Mouse (Mus musculus) ovary, postnatal 10 days (tissue): ENCODE data around the gene Casp3.
A peak's percentile ranks its signal among the peaks of the same experiment; 100 is the strongest.

Experiments
- DNase-seq: peaks from one replicate; pipeline ENCODE4 v3.0.0; 2022; ENCODE audit warnings: low spot score

Gene Casp3

GRCm38 (mm10) chr8:46606930-46607329 lies 10.2 kb upstream of the Casp3 start:
- DNase-seq: no peak

GRCm38 (mm10) chr8:46611557-46611956 lies 5.5 kb upstream of the Casp3 start:
- DNase-seq: no peak

- DNase-seq: no peak
Observed at GRCm38 (mm10) chr8:46612913-46613312, 4.2 kb upstream of the Casp3 start.

GRCm38 (mm10) chr8:46613377-46613776 lies 3.7 kb upstream of the Casp3 start:
- DNase-seq: no peak

GRCm38 (mm10) chr8:46615936-46616335 lies 1.2 kb upstream of the Casp3 start:
- DNase-seq: no peak

DNA sequence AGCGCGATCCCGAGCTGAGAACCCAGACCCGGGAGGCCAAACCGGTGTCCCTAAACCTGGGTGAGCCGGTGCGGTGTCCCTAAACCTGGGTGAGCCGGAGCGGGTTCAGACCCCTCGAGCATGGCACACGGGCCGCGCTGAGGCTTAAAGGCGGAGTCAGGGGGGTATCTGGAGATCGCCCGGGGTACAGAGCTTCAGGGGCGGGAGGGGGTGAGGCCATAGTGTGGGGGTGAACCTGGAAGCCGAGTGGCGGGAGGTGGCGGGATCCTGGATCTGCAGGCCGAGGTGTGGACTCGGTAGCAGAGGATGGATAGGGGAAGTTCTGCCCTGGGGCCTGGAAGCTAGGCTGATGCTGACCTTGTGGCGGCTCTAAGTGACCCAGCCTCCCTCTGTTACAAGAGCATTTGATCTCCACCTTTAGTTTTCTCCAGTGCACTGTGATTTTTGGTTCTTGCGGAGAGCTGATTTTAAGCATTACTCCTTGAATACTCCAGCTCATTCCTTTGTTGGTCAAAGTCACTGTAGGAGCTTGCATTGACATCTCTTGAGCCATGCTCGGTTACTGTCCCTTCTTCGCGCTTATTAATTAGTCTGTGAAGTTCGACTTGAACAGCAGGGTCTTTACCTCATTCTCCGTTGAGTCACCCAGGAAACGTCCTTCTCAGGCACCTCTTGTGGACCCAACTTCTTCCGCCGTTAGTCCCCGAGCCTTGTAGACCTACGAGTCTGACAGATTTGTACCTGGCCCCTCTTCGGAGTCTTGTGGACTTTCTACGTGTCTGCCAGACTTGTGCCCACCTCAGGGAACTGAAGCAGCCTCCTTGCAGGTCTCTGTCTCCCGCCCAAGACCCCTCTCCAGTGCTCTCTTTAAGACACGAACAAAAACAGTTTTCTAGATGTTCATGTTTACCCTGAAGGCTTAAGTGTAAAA lies 864 bp downstream of the Casp3 start:
- no peak for DNase-seq

DNA sequence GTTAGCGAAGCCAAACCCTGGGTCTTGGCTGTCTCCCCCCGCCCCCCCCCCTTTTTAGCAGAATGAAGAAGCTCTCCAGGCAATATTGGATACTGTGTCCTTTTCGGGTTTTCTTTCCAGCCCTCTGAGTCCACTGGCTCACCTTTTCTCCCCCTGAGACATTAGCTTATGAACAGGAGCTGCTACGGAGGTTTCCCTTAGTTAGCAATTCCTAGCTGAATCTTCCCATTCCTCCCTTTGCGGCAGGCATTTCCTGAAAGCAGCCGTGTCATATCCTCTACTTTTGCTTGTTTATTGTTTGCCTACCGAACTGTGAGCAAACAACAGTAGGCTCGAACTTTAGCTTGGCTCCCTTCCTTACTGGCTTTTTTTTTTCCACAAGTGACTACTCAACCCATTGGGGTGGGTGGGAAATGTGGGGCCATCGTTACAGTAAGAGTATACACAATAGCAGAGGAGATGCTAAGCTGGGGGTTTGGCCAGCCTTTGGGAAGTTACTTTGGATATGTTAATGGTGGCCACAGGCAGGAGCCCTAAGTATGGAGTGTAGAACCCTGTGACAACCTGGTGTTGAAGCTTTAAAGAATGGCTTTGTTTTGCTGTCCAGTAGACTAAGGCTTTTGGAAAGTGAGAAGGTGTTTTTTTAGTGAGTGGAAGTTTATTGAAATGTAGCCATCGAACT lies 1.7 kb downstream of the Casp3 start:
- DNase-seq: no peak

DNA sequence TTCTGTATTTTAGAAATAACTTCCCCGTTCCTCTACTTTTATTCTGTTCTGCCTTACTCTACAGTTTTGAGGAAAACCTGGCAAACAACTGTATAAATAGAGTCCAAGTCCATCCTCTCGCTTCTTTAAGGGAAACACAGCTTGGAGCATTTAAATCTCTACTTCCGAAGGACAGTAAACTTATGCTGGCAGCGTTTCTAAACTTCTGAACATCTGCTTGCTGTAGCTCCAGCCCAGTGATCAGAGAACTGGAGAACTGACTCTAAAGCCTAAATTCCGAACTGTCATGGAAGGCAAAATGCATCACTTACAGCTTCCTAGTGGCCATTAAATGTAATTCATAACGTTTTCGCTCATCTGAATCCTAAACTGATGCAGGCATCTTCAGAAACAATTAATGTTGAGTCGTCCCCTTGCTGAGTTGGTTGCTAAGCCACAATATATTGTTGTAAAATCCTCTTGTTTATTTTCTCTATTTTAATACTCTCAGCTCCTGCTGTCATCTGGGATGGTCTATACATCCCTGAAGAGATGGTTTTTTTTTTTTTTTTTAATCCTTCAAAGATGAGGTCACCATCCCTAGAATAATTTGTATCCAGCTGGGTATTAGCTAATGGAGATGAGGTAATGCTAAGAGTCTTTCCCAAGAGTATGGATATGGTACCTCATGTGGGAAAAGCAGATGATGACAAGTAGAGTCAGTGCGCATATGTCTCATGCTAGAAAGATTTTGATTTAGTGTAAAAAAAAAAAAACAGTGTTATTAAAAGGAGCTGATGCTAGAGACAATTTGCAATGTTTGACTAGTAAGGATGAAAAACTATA lies 5.6 kb downstream of the Casp3 start:
- no peak for DNase-seq

DNA sequence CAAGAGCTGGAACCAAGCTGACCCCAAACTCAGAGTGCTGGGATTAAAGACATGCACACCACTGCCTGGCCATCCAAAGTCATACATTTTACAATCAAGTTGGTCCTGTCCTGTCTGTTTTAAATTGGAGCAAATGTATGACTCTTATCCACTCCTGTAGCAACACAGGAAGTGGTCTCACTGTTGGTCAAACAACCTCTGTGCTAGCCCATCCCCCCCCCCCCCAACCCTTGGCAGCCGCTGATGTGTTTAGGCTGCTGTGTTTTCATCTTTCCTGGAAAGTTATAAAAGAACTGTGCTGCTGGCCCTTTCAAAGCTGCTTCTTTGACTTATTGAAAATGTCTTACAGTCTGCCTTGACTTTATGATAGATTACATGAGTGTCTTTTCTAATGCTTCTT lies 8.1 kb downstream of the Casp3 start:
- no peak for DNase-seq

DNA sequence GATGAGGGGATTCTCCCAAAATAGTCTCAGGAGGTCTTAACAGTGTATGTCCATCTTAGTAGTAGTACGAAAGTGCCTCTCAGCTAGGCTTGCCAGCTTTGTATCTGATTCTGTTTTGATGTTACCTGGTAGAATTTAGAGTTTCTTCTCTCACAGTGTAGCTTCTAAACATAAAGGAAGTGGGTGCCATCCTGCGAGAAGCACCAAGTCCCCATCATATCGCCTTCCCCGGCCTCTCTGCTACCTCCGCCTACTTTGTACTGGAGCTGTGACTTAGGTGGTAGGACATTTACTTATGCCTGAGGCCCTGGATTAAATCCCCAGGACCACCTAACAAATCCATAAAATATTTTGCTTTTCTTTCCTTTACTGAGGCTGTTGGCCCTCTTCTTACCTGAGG lies 9.6 kb downstream of the Casp3 start:
- no peak for DNase-seq

- no peak for DNase-seq
Observed at GRCm38 (mm10) chr8:46627881-46628280, 10.8 kb downstream of the Casp3 start.

DNA sequence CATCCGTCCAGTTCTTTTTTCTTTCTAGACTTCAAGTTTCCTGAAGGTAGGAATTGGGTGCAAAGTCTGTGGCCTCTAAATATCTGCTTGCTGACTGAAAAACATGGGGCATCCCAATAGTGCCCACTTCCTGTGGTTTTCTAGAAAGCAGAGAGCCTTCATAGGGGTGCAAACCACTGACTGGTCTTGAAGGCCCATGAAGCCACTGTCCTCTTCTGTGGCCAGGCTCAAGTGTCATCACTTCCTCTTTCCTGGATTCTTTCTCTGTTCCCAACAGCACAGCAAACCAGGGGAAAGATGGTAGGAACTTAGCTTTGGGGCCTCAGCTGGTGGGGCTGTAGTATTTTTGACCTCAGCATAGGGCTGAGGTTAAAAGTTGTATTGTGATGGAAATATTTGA lies 11.6 kb downstream of the Casp3 start:
- DNase-seq: no peak

GRCm38 (mm10) chr8:46630422-46630821 lies 13.3 kb downstream of the Casp3 start:
- no peak for DNase-seq

DNA sequence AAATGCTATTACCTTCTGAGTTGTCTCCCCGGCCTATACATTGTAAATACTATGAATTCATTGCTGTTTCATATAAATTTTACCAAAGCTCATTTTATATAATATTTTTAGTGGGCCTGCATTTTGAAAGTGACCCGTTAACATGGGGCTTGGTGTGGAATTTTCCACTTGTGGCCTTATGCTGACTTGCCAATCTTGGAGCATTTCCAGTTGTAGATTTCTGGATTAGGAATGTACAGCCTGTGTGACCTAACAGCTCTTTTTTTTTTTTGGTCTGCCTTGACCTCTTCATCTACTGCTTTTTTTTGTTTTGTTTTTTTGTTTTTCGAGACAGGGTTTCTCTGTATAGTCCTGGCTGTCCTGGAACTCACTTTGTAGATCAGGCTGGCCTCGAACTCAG lies 13.8 kb downstream of the Casp3 start:
- no peak for DNase-seq

GRCm38 (mm10) chr8:46639010-46639571 lies 22.0 kb downstream of the Casp3 start:
- no peak for DNase-seq

DNA sequence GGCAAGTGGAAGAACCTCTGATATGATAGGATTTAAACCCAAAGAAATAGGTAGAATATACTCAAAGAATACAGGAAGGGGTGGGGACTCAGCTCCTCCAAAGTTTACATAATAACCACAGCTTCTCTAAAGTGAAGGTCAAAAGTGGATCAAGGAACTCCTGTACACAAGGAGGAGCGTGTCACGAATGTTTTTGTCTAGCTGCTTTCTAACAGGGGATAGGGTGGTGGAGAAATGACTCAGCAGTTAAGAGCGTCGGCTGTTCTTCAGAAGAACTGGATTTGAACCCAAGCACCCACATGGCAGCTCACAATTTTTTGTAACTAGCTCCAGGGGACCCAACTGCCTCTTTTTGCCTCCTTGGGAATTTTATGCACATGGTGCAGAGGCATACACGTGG lies 22.8 kb downstream of the Casp3 start:
- no peak for DNase-seq

- no peak for DNase-seq
Observed at GRCm38 (mm10) chr8:46641272-46641671, 24.2 kb downstream of the Casp3 start.

DNA sequence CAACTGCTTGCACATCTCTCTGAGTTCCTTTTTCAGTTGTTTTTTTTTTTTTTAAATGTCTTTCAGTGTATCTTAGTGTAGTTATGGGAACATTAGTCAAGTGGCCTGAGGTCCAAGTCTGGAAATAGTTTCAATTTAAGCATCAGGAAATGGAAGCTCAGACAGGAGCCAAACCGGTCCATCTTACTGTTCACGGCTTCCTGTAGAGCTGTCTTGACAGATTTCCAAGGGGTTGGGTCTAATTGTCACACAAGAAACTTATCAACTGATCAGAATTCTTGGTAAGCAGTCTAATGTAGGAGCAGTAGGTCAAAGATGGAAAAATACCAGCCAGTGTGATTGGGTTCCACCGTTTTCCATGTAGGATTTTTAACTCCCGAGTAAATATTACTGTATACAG lies 31.3 kb downstream of the Casp3 start:
- no peak for DNase-seq

DNA sequence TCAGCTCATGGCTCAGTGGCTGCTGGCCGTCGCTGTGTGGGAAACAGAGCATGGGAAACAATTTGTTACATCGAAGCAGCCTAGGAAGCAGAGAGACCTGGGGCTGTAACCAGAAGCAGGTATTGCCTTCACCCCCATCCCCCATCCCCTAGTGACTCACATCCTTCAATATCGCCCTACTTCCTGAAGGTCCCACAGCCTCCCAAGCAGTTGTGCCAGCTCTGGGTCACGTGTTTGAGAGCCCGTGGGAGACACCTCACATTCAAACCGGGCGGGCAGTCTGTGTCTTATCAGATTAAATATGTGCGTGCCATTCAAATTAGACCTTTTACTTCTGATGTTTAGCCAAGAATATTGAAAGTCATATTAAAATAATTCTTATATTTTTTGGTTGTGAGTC lies 34.8 kb downstream of the Casp3 start:
- DNase-seq: no peak

DNA sequence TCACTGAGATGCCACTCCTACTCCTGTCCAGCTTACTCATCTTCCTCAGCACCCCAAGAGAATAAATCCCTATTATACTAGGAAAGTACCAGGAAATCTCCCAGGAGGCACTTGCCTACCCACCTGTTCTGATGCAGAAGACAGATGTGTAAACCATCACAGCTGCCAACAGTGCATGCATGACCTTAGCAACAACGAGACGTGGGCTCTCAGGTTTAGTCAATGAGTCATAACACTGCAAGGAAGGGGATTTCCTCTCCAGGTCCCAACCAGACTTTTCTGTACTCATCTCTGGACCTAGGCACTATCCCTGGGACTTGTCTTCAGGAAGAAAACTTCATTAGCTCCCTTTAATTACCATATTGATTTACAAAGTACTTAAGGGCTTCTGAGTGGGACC lies 38.8 kb downstream of the Casp3 start:
- DNase-seq: no peak

GRCm38 (mm10) chr8:46671496-46671895 lies 54.4 kb downstream of the Casp3 start:
- peak; percentile 45 for DNase-seq

- no peak for DNase-seq
Observed at GRCm38 (mm10) chr8:46680671-46681365, 63.7 kb downstream of the Casp3 start.
